8 mouse cellular contexts compared by ENCODE assay signal in genomic region chr17:28455098-28455497, GRCm38 (mm10).
DNase-seq lines count a peak whose midpoint lies in the region; ATAC-seq and TF ChIP-seq lines count a peak whose summit lies in the region.

No protein-coding gene starts in this region.

- H3K9me3 ChIP-seq in embryonic facial prominence, embryonic 14.5 days (ENCODE audit: control insufficient read depth, low read length): no peaks in the 10 kb centered on the region

- WGBS in heart, adult 2 months: 31% methylated on average over 4 of the region's 4 CpGs
- WGBS in embryonic facial prominence, embryonic 14.5 days: 49% methylated on average over 4 of the region's 4 CpGs

- peak; percentile 44; the same call in 1 of the 2 replicates for ATAC-seq in embryonic facial prominence, embryonic 14.5 days (ENCODE audit: low read depth)
- ATAC-seq in megakaryocyte-erythroid progenitor cell, adult 5-6 weeks (replicated peaks; ENCODE audit: low FRiP score, low TSS enrichment, poor library complexity, severe bottlenecking): no peak
- no peak for ATAC-seq in monocyte, adult 5-6 weeks (replicated peaks; ENCODE audit: insufficient number of reproducible peaks, low FRiP score, low TSS enrichment, poor library complexity, severe bottlenecking)

- DNase-seq in heart, adult 2 months: no peak
- DNase-seq in heart, postnatal 25 days (ENCODE audit: low spot score): no peak
- DNase-seq in urinary bladder, postnatal 25 days (ENCODE audit: low spot score): peak; percentile 46
- no peak for DNase-seq in urinary bladder, adult 2 months (ENCODE audit: low spot score)
- peak; percentile 53 for DNase-seq in embryonic facial prominence, embryonic 14.5 days (ENCODE audit: low spot score)
- peak; percentile 77 for DNase-seq in naive thymus-derived CD4-positive, alpha-beta T cell, adult 2 months (ENCODE audit: low read depth)

- H3K9ac ChIP-seq in heart, adult 2 months (ENCODE audit: low read depth, low read length): no peak overlapping the region
- no peak overlapping the region for H3K9ac ChIP-seq in embryonic facial prominence, embryonic 14.5 days (ENCODE audit: low read depth, low read length)

- peak; percentile 77 for TF ChIP-seq CTCF in heart, adult 2 months (IDR thresholded peaks at IDR 0.05)

- no peak overlapping the region for H3K4me3 ChIP-seq in heart, adult 2 months
- H3K4me3 ChIP-seq in embryonic facial prominence, embryonic 14.5 days (ENCODE audit: low read depth, low read length): no peak overlapping the region

- H3K79me2 ChIP-seq in heart, adult 2 months (replicated peaks; ENCODE audit: control insufficient read depth, insufficient read depth, low read length): no peaks in the 10 kb centered on the region

- TF ChIP-seq EP300 in heart, adult 2 months (IDR thresholded peaks at IDR 0.05; ENCODE audit: insufficient read depth, low read depth, low read length): no peak

- H3K36me3 ChIP-seq in heart, adult 2 months (ENCODE audit: control insufficient read depth, insufficient read depth, low read length): peaks cover 2% of the 10 kb centered on the region; the same call in 1 of the 2 replicates
- H3K36me3 ChIP-seq in embryonic facial prominence, embryonic 14.5 days (ENCODE audit: control insufficient read depth, insufficient read depth, low read length): no peaks in the 10 kb centered on the region

- H3K27me3 ChIP-seq in heart, adult 2 months (ENCODE audit: control insufficient read depth, insufficient read depth, low read length): no peaks in the 10 kb centered on the region
- H3K27me3 ChIP-seq in embryonic facial prominence, embryonic 14.5 days (replicated peaks; ENCODE audit: control insufficient read depth, insufficient read depth, low read length): no peaks in the 10 kb centered on the region

- H3K4me2 ChIP-seq in embryonic facial prominence, embryonic 14.5 days (ENCODE audit: low read depth, low read length): no peak overlapping the region

- TF ChIP-seq POLR2A in heart, adult 2 months (IDR thresholded peaks at IDR 0.05; ENCODE audit: insufficient read depth, low read depth, low read length): no peak

- intact Hi-C loops in heart, adult 2 months (cut with DNase I): loop anchor here (2.0 kb wide), 2 partner anchors 26 to 48 kb away; no protein-coding TSS in a partner anchor
- intact Hi-C loops in heart, postnatal 25 days (cut with DNase I): loop anchor here (1.0 kb wide), 1 partner anchor 48 kb away; no protein-coding TSS in a partner anchor

- H3K27ac ChIP-seq in heart, adult 2 months: no peak overlapping the region
- no peak overlapping the region for H3K27ac ChIP-seq in embryonic facial prominence, embryonic 14.5 days (replicated peaks; ENCODE audit: low read depth, low read length)

- H3K4me1 ChIP-seq in heart, adult 2 months (ENCODE audit: control insufficient read depth, insufficient read depth, low read length): no peaks in the 10 kb centered on the region
- H3K4me1 ChIP-seq in embryonic facial prominence, embryonic 14.5 days (ENCODE audit: control insufficient read depth, insufficient read depth, low read length): peaks cover 19% of the 10 kb centered on the region

Comparison
In these comparisons a context has a peak if more than half of its experiments do, and no peak if none do; other contexts are left out.
1. DNase-seq: peak in urinary bladder, postnatal 25 days (single experiment), embryonic facial prominence, embryonic 14.5 days (single experiment) and naive thymus-derived CD4-positive, alpha-beta T cell, adult 2 months (single experiment); none in heart, adult 2 months (0 of 2), heart, postnatal 25 days (single experiment) and urinary bladder, adult 2 months (single experiment).